Mouse (Mus musculus): ENCODE measurements around the gene Slc27a2. TPM values are rescaled to one million over a fixed set of nuclear protein-coding genes. Genes with fewer than 3 reads are reported as not detected.
A peak's percentile ranks its signal among the peaks of the same experiment; 100 is the strongest.
"Not testable (repeated sequence)": the region's sequence is repeated elsewhere in the genome, so short reads cannot be mapped to it uniquely, and the experiment has no call there.

Slc27a2 gene
- total RNA-seq, 2 experiments from 2014 or later = 3.5 to 4.2 TPM

GRCm38 (mm10) chr2:126597279-126598241 is 45.4 kb downstream of the Slc27a2 start:
- peak; percentile 8 to 44 for DNase-seq (ENCODE audit: low spot score in 2 of 2)
- intact Hi-C loops (cut with DNase I) = loop anchor here (5.0 to 10.0 kb wide), 3 partner anchors 50 to 197 kb away; no protein-coding TSS in a partner anchor

GRCm38 (mm10) chr2:126598359-126598758 is 46.2 kb downstream of the Slc27a2 start:
- DNase-seq (ENCODE audit: low spot score in 2 of 2) = no peak
- intact Hi-C loops (cut with DNase I) = loop anchor here (5.0 to 10.0 kb wide), 3 partner anchors 49 to 196 kb away; no protein-coding TSS in a partner anchor

GRCm38 (mm10) chr2:126599005-126599404 is 46.8 kb downstream of the Slc27a2 start:
- no peak for DNase-seq (ENCODE audit: low spot score in 2 of 2)
- intact Hi-C loops (cut with DNase I) = loop anchor here (5.0 to 10.0 kb wide), 3 partner anchors 48 to 196 kb away; no protein-coding TSS in a partner anchor

- DNase-seq (ENCODE audit: low spot score in 2 of 2) = no peak
- intact Hi-C loops (cut with DNase I) = no loop called here
Measured at GRCm38 (mm10) chr2:126600533-126600932, 48.3 kb downstream of the Slc27a2 start.

GRCm38 (mm10) chr2:126601918-126602600 is 49.9 kb downstream of the Slc27a2 start:
- intact Hi-C loops (cut with DNase I) = no loop called here
- no peak for DNase-seq (ENCODE audit: low spot score in 2 of 2)

- peak in 1 of 2 experiments; percentile 13 for DNase-seq (ENCODE audit: low spot score in 2 of 2)
- intact Hi-C loops (cut with DNase I) = no loop called here
Measured at GRCm38 (mm10) chr2:126606061-126606687, 54.0 kb downstream of the Slc27a2 start.

GRCm38 (mm10) chr2:126606688-126607062 is 54.5 kb downstream of the Slc27a2 start:
- DNase-seq (ENCODE audit: low spot score in 2 of 2) = no peak
- intact Hi-C loops (cut with DNase I) = no loop called here

- intact Hi-C loops (cut with DNase I) = no loop called here
- DNase-seq (ENCODE audit: low spot score in 2 of 2) = no peak
Measured at GRCm38 (mm10) chr2:126607553-126608203, 55.5 kb downstream of the Slc27a2 start.

GRCm38 (mm10) chr2:126609600-126609999 is 57.4 kb downstream of the Slc27a2 start:
- DNase-seq (ENCODE audit: low spot score in 2 of 2); intact Hi-C loops (cut with DNase I): not testable (repeated sequence)

GRCm38 (mm10) chr2:126615355-126615754 is 63.1 kb downstream of the Slc27a2 start:
- intact Hi-C loops (cut with DNase I) = no loop called here
- no peak for DNase-seq (ENCODE audit: low spot score in 2 of 2)

- no peak for DNase-seq (ENCODE audit: low spot score in 2 of 2)
- intact Hi-C loops (cut with DNase I) = no loop called here
Measured at GRCm38 (mm10) chr2:126618470-126619179, 66.4 kb downstream of the Slc27a2 start.

- intact Hi-C loops (cut with DNase I) = no loop called here
- DNase-seq (ENCODE audit: low spot score in 2 of 2) = no peak
Measured at GRCm38 (mm10) chr2:126619249-126619704, 67.1 kb downstream of the Slc27a2 start, which contains the start of gene Hdc. Hdc (minus strand) TSS chr2:126619299.

GRCm38 (mm10) chr2:126622455-126622854 is 70.2 kb downstream of the Slc27a2 start:
- intact Hi-C loops (cut with DNase I) = no loop called here
- DNase-seq (ENCODE audit: low spot score in 2 of 2) = no peak

GRCm38 (mm10) chr2:126623138-126623537 is 70.9 kb downstream of the Slc27a2 start:
- no peak for DNase-seq (ENCODE audit: low spot score in 2 of 2)
- intact Hi-C loops (cut with DNase I) = no loop called here

- intact Hi-C loops (cut with DNase I) = no loop called here
- DNase-seq (ENCODE audit: low spot score in 2 of 2) = no peak
Measured at GRCm38 (mm10) chr2:126628455-126628995, 76.3 kb downstream of the Slc27a2 start.

- intact Hi-C loops (cut with DNase I) = no loop called here
- DNase-seq (ENCODE audit: low spot score in 2 of 2) = no peak
Measured at GRCm38 (mm10) chr2:126633165-126633564, 81.0 kb downstream of the Slc27a2 start.

- no peak for DNase-seq (ENCODE audit: low spot score in 2 of 2)
- intact Hi-C loops (cut with DNase I) = no loop called here
Measured at GRCm38 (mm10) chr2:126635939-126636823, 84.0 kb downstream of the Slc27a2 start.
